Mouse (Mus musculus): Measurements from ENCODE around the gene Ccpg1.

GRCm38 (mm10) chr9:73031421-73031820, 46.2 kb downstream of the Ccpg1 start:
- TF ChIP-seq CTCF (IDR thresholded peaks at IDR 0.05; ENCODE audit: insufficient read depth, low read length): no peak
- TF ChIP-seq POLR2A (IDR thresholded peaks at IDR 0.05; ENCODE audit: borderline replicate concordance, extremely low read depth, low read depth, low read length): no peak
